Mouse (Mus musculus) limb, embryonic 15.5 days (tissue): ENCODE results near the gene Ppfia4. TPM values are rescaled to one million over a fixed set of nuclear protein-coding genes. Genes with fewer than 3 reads are reported as not detected.
"Not testable (repeated sequence)": the region's sequence is repeated elsewhere in the genome, so short reads cannot be mapped to it uniquely, and the experiment has no call there.

Experiments used
- ATAC-seq: fragments of 200-750 bp; cut with Nextera tagmentation; 2 replicates; pipeline ENCODE4 v1.8.0; 2017; ENCODE audit warnings: low read depth, moderate TSS enrichment; ENCODE audit not compliant: insufficient number of reproducible peaks, low FRiP score, low TSS enrichment
- H3K27ac ChIP-seq: fragments of 300-500 bp; sonication (generic); 2 replicates; pipeline ENCODE4 v1.5.1; 2015; ENCODE audit warnings: moderate library complexity, mild to moderate bottlenecking, inconsistent platforms
- H3K27me3 ChIP-seq: fragments of 300-500 bp; sonication (generic); 2 replicates; pipeline ENCODE4 v1.6.1; 2015; ENCODE audit warnings: inconsistent platforms
- H3K36me3 ChIP-seq: fragments of 300-500 bp; sonication (generic); 2 replicates; pipeline ENCODE4 v1.6.1; 2015; ENCODE audit warnings: inconsistent platforms
- H3K4me1 ChIP-seq: fragments of 300-500 bp; sonication (generic); 2 replicates; pipeline ENCODE4 v1.6.1; 2015; ENCODE audit warnings: inconsistent platforms
- H3K4me2 ChIP-seq: fragments of 300-500 bp; sonication (generic); 2 replicates; pipeline ENCODE4 v1.6.1; 2015; ENCODE audit warnings: mild to moderate bottlenecking, inconsistent platforms
- H3K4me3 ChIP-seq: fragments of 300-500 bp; sonication (generic); 2 replicates; pipeline ENCODE4 v1.5.1; 2015; ENCODE audit warnings: mild to moderate bottlenecking, inconsistent platforms
- H3K9ac ChIP-seq: fragments of 300-500 bp; sonication (generic); 2 replicates; pipeline ENCODE4 v1.6.1; 2015; ENCODE audit warnings: inconsistent platforms
- H3K9me3 ChIP-seq: fragments of 300-500 bp; sonication (generic); 2 replicates; pipeline ENCODE4 v1.6.1; 2016; ENCODE audit warnings: inconsistent platforms
- WGBS: fragments of 180-500 bp; shearing (Covaris S2); methylation state at CpG from one replicate; pipeline ENCODE4 v1.1.7; 2015; 5-methylcytosine and 5-hydroxymethylcytosine counted together
- polyA plus RNA-seq: library from polyadenylated mRNA; unstranded; fragments of >200 nt; fragmentation: Nextera tagmentation; extraction: Ambion mirVana; gene quantifications from 2 replicates; pipeline ENCODE4 v1.2.1, GENCODE M21; 2015

The Ppfia4 gene
- polyA plus RNA-seq, 1 experiment from 2014 or later, result 7.5 TPM

- 0 out of 2 replicates have a peak, but pooled peaks have one; percentile 31 for ATAC-seq
- Histone ChIP-seq H3K27me3 (no peaks in the 10 kb centered on the region), H3K36me3 (no peaks in the 10 kb centered on the region), H3K27ac (no peak overlapping the region), H3K4me3 (no peak overlapping the region), H3K9me3 (no peaks in the 10 kb centered on the region), H3K9ac (no peak overlapping the region), H3K4me1 (peaks cover 31% of the 10 kb centered on the region), H3K4me2 (no peak overlapping the region)
- 74% methylated on average over 7 of the region's 7 CpGs for WGBS
Observed at GRCm38 (mm10) chr1:134276823-134277222, 55.9 kb downstream of the Ppfia4 start.

GRCm38 (mm10) chr1:134275616-134276464 lies 56.9 kb downstream of the Ppfia4 start:
- Histone ChIP-seq H3K4me1 (peaks cover 31% of the 10 kb centered on the region), H3K9me3 (no peaks in the 10 kb centered on the region), H3K4me3 (no peak overlapping the region), H3K27me3 (no peaks in the 10 kb centered on the region), H3K9ac (no peak overlapping the region), H3K36me3 (no peaks in the 10 kb centered on the region), H3K4me2 (no peak overlapping the region), H3K27ac (0 out of 2 replicates have a peak overlapping the region, but pooled peaks have one; percentile 7)
- 53% methylated on average over 13 of the region's 13 CpGs for WGBS
- ATAC-seq, result no peak

- no peak for ATAC-seq
- no peak overlapping the region for H3K27ac ChIP-seq
- no peaks in the 10 kb centered on the region for H3K9me3 ChIP-seq
- no peak overlapping the region for H3K9ac ChIP-seq
- peaks cover 31% of the 10 kb centered on the region for H3K4me1 ChIP-seq
- no peak overlapping the region for H3K4me3 ChIP-seq
- H3K27me3 ChIP-seq, result no peaks in the 10 kb centered on the region
- no peaks in the 10 kb centered on the region for H3K36me3 ChIP-seq
- no peak overlapping the region for H3K4me2 ChIP-seq
- 64% methylated on average over 7 of the region's 7 CpGs for WGBS
Observed at GRCm38 (mm10) chr1:134274483-134274920, 58.2 kb downstream of the Ppfia4 start.

- Histone ChIP-seq H3K9ac (no peak overlapping the region), H3K9me3 (no peaks in the 10 kb centered on the region), H3K4me3 (no peak overlapping the region), H3K4me1 (peaks cover 31% of the 10 kb centered on the region), H3K4me2 (no peak overlapping the region), H3K27me3 (no peaks in the 10 kb centered on the region), H3K36me3 (no peaks in the 10 kb centered on the region), H3K27ac (peak overlapping the region; percentile 47; the same call in 1 of the 2 replicates)
- 35% methylated on average over 9 of the region's 9 CpGs for WGBS
- ATAC-seq, result no peak; the same call in 1 of the 2 replicates
Observed at GRCm38 (mm10) chr1:134273493-134274395, 59.0 kb downstream of the Ppfia4 start.

GRCm38 (mm10) chr1:134272754-134273250 lies 59.9 kb downstream of the Ppfia4 start:
- no peak overlapping the region for H3K4me2 ChIP-seq
- no peak for ATAC-seq
- WGBS, result 75% methylated on average over 5 of the region's 5 CpGs

DNA sequence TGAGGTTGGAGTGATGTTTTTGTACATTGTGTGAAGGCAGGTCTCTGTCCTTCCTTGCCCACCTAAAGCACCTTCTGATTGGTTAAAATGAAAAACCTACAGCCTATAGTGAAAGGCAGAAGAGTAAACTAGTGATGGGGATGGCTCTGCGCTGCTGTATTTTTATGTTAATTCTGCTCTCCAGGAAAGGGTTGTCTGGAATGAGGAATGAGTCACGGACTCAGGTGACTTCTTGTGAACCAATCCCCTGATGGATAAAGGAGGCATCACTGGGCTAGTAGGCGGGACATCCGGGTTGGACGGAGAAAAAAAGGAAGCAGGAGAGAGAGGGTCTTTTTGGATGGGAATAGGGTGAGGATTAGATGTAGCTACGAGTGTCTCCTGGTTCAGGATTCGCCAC lies 62.7 kb downstream of the Ppfia4 start:
- Histone ChIP-seq H3K4me1 (peaks cover 21% of the 10 kb centered on the region), H3K4me2 (no peak overlapping the region), H3K9me3 (no peaks in the 10 kb centered on the region), H3K36me3 (no peaks in the 10 kb centered on the region), H3K27ac (no peak overlapping the region), H3K27me3 (no peaks in the 10 kb centered on the region), H3K9ac (no peak overlapping the region), H3K4me3 (no peak overlapping the region)
- WGBS, result 73% methylated on average over 7 of the region's 7 CpGs
- ATAC-seq, result no peak

More at GRCm38 (mm10) chr1:134272754-134273250, 59.9 kb downstream of the Ppfia4 start:
- Histone ChIP-seq H3K4me3 (no peak overlapping the region), H3K9me3 (no peaks in the 10 kb centered on the region), H3K9ac (no peak overlapping the region), H3K27ac (no peak overlapping the region), H3K27me3 (no peaks in the 10 kb centered on the region), H3K36me3 (no peaks in the 10 kb centered on the region), H3K4me1 (peaks cover 31% of the 10 kb centered on the region)

GRCm38 (mm10) chr1:134265797-134266196 lies 66.9 kb downstream of the Ppfia4 start:
- no peaks in the 10 kb centered on the region for H3K36me3 ChIP-seq
- H3K27me3 ChIP-seq, result no peaks in the 10 kb centered on the region
- no peak for ATAC-seq
- WGBS, result 34% methylated on average over 2 of the region's 2 CpGs
- no peaks in the 10 kb centered on the region for H3K9me3 ChIP-seq
- H3K27ac ChIP-seq, result no peak overlapping the region
- H3K4me1 ChIP-seq, result no peaks in the 10 kb centered on the region
- no peak overlapping the region for H3K4me2 ChIP-seq
- no peak overlapping the region for H3K9ac ChIP-seq
- no peak overlapping the region for H3K4me3 ChIP-seq

GRCm38 (mm10) chr1:134264341-134264740 lies 68.4 kb downstream of the Ppfia4 start:
- Histone ChIP-seq H3K9ac (no peak overlapping the region), H3K27ac (no peak overlapping the region), H3K4me2 (no peak overlapping the region), H3K4me1 (no peaks in the 10 kb centered on the region), H3K9me3 (no peaks in the 10 kb centered on the region), H3K4me3 (no peak overlapping the region), H3K36me3 (no peaks in the 10 kb centered on the region), H3K27me3 (no peaks in the 10 kb centered on the region)
- WGBS, result 88% methylated on average over 6 of the region's 6 CpGs
- no peak for ATAC-seq

GRCm38 (mm10) chr1:134249681-134250080 lies 83.0 kb downstream of the Ppfia4 start:
- 61% methylated on average over 1 of the region's 1 CpGs for WGBS

More at GRCm38 (mm10) chr1:134249681-134250080, 83.0 kb downstream of the Ppfia4 start:
- not testable (repeated sequence) for H3K36me3 ChIP-seq, H3K4me1 ChIP-seq, H3K9me3 ChIP-seq, H3K27ac ChIP-seq, H3K4me3 ChIP-seq, ATAC-seq, H3K27me3 ChIP-seq, H3K9ac ChIP-seq, H3K4me2 ChIP-seq
